Mouse (Mus musculus): ENCODE results near the gene Tmem151b.
A peak's percentile ranks its signal among the peaks of the same experiment; 100 is the strongest.

The Tmem151b gene

DNA sequence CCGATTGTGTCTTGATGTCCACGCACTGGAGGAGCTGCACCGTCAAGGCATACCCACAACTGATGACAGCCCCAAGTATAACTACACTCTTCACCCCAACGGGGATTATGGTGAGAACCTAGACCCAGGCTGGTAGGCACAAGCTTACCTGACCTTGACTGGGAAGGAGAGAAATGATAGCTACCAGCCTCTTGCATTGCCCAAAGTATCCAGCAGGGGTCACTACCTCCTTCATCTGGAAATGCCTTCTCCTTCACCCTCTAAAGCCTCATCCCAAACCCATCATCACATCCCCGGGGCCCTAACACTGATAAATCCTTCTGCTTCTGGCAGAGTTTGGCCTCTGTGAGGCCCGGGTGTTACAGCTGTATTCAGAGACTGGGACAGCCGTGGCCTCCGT is 33.0 kb downstream of the Tmem151b start:
- peak; percentile 6; the same call in 1 of the 2 replicates for ATAC-seq (ENCODE audit: insufficient number of reproducible peaks, low FRiP score, low TSS enrichment)

DNA sequence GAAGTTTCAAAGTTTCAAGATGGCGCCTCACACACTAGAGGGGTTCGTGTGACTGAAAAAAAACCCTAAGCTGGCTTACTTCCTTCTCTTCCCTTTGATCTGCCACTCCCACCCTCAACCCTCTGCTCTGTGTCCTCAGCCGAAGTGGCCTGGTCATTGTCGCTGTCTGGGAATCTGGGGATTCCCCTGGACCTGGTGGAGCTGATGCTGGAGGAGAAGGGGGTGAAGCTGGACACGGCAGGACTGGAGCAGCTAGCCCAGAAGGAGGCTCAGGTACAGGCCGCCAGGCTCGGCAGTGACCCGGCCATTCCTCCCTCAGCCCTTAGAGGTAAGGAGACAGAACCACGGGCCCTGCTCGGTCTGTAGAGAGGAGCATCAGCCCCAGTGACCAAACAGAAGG is 33.7 kb downstream of the Tmem151b start:
- ATAC-seq (ENCODE audit: insufficient number of reproducible peaks, low FRiP score, low TSS enrichment) = no peak

DNA sequence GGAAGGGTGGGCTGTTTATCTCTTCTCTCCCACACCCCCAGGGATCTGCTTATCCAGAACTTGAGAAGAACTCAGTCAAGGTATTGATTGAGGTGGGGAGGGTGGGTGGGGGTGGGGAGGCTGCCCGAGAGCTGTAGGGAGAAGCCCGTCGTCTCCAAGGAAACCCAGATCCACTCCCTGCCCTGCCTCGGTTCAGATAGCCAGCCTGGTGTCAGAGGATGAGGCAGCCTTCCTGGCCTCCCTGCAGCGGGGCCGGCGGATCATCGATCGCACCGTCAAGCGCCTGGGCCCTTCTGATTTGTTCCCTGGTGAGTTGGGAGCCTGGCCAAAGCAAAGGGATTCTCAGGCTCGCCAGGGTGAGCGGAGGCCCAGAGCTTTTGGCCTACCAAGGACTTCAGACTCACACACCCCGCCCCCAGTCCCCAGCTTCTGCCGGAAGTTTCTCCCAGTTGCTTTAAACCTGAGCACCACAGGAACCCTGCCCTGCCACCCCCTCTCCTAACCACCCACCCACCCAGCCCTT is 34.2 kb downstream of the Tmem151b start:
- ATAC-seq (ENCODE audit: insufficient number of reproducible peaks, low FRiP score, low TSS enrichment) = no peak

DNA sequence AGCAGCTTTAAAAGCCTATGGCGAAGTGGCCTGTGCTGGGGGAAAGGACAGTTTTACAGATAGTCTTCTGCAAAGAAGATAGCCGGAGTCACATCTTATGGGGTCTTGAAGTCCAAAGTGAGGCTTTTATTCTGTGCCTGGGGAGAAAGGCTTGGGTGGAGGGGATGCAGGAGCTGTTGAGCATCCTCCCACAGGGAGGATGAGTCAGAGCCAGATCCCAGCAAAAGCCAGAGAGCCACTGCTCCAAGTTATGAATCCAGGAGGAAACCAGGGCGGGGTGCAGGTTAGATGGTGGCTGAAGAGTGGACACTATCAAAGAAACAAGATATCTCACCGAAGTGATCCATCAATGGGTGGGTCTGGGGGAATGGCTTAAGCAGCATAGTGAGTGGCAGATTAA is 37.7 kb downstream of the Tmem151b start:
- no peak for ATAC-seq (ENCODE audit: insufficient number of reproducible peaks, low FRiP score, low TSS enrichment)

DNA sequence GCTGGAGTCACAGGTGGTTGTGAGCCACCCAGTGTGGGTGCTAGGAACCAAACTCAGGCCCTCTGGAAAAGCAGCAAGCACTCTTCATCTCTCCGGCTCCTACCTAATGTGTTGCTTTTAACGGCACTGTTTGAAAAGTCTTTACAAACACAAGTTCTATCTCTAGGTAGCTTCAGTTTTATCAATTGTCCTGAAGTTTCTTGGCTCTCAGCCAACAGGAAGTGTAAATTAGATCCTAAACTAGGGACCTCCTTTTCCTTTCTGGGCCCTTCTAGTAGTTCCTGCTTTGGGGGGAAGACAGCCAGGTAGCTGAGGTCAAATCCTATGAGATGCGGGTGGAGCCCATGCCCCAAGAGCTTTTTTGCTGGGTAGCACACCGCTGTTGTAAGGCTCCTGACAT is 38.6 kb downstream of the Tmem151b start:
- no peak for ATAC-seq (ENCODE audit: insufficient number of reproducible peaks, low FRiP score, low TSS enrichment)

DNA sequence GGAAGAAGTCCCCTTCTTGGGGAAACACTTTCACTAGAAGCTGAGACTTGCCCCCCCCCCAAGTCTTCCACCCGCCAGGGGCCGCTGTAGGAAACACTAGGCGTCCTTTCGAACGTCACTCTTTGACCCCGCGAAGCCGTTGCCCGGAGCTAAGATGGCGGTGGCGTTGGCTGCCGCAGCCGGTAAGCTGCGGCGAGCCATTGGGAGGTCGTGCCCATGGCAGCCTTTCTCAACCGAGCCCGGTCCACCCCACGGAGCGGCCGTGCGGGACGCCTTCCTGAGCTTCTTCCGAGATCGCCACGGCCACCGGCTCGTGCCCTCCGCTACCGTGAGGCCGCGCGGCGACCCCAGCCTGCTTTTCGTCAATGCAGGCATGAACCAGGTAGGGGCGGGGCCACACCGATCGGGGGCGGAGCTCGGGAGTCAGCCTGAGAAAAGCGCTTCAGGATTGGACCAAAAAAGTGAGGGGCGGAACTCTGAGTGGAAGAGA is 42.7 kb downstream of the Tmem151b start, which contains the start of gene Aars2:
Aars2 (plus strand) TSS at position 142 of the 490 bp plus-strand sequence.
- peak; percentile 80 for ATAC-seq (ENCODE audit: insufficient number of reproducible peaks, low FRiP score, low TSS enrichment)

DNA sequence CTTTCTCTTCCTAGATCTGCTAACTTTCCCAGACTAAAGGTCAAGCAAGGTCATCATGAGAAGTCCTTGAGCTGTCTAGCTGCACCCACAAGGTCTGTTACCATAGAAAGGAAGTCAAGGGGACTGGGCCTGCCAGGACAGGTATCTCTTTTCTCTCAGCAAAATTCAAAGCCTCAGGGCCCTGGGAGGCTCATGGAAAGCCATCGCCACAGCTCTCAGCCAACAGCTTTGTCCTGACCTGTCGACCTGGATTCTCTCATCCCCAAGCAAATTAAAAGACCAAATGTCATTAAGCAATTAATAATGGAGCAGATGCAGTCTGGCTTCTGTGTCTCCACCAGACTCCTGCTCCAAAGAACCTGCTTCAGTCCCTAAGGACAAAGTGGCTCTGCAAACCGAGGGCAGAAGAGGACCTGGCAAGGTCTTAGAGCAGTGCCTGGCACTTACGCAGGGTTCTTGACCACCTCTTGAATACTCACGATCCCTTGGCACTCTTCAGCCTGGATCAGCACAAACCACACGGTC is 43.5 kb downstream of the Tmem151b start:
- peak; percentile 18; the same call in 1 of the 2 replicates for ATAC-seq (ENCODE audit: insufficient number of reproducible peaks, low FRiP score, low TSS enrichment)

DNA sequence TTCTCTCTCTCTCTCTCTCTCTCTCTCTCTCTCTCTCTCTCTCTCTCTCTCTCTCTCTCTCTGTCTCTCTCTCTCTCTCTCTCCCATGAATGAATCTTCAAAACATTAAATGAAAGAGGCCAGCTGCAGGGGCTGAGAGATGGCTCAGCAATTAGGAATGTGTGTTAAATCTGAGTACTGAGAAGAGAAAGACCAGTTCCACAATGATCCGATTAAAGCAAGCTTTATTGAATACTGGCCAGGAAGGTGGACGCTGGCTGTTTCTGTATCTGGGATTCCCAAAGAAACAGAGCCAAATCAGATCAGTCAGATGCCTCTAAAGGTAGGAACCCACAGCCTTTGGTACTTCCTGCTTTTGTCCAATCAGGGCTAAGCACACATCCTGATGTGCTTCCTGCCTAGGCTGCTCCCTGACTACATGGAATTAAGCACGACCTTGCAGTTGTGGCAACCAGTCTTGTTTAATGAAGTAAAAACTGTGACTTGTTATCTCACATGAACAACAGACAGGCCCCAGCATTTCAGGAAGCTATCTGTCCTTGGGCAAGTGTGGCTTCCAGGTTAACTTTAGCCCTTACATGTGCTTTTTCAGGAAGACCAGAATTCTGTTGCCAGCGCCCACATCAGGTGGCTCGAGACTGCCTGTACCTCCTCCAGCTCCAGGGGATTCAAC is 46.0 kb downstream of the Tmem151b start:
- ATAC-seq (ENCODE audit: insufficient number of reproducible peaks, low FRiP score, low TSS enrichment) = no peak

DNA sequence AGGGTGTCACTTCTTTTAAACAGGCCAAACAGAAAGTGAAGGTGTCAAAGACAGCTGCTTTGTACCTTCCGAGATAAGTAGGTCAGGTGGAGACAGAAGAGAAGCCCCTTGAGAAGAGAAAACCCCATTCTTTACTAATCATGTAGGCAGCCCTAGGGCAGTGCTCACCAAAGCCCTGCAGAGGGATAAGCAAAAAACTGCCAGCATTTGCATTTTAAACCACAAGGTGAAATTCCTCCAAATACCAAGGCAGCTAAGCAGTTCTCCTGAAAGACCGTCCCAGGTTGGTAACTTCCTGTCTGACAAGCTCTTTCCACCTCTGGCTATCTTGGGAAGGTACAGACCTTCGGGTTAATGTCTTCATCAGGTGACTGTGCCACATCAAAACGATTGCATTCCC is 47.2 kb downstream of the Tmem151b start:
- ATAC-seq (ENCODE audit: insufficient number of reproducible peaks, low FRiP score, low TSS enrichment) = no peak

DNA sequence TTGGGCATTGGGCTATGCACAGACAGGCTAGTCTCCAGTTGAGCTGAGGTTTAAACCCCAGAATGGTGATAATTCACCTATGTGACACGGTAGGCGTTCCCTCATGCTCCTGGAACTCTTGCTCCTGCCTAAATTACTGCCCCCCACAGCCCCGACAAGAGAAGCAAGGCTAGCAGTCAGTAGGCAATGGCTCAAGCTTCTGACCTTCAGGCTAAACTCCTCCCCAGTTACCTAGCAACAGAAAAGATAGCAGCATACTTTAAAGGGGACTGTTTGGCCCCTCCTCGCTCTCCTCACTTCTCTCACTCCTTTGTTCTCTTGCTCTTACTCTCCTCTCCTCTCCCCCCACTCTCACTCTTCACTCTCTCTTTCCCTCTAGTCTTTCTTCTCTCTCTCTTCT is 48.5 kb downstream of the Tmem151b start:
- ATAC-seq (ENCODE audit: insufficient number of reproducible peaks, low FRiP score, low TSS enrichment) = no peak

DNA sequence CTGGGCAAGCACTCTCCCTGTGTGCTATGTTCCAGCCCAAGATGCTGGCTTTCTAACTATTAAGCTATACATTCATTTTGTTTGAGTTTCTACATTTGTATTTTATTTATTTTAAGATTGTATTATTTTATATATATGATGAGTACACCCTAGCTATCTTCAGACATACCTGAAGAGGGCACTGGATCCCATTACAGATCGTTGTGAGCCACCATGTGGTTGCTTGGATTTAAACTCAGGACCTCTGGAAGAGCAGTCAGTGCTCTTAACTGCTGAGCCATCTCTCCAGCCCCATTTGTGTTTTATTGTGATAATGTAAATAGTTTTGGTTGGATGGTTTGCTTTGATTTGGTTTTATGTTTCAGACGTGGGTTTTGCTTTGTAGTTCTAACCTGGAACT is 50.0 kb downstream of the Tmem151b start:
- ATAC-seq (ENCODE audit: insufficient number of reproducible peaks, low FRiP score, low TSS enrichment) = no peak

DNA sequence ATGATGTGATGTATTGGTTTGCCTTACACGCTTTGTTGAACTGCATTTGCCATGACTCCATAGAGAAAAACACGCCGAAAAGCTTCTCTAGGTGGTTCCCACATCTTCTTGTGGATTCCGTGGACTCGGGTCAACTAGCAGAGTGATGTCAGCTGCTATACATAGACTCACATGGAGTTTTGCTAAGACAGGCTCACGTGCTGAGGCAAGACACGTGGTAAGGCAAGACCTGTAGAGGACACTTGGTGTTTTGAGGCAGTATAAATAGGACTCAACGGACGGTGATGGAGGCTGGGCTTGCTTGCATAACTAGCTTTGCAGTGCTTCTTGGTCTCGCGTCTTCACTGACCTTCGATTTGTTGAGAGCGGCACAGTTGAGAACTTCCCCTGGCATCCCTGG is 51.1 kb downstream of the Tmem151b start:
- ATAC-seq (ENCODE audit: insufficient number of reproducible peaks, low FRiP score, low TSS enrichment) = no peak

DNA sequence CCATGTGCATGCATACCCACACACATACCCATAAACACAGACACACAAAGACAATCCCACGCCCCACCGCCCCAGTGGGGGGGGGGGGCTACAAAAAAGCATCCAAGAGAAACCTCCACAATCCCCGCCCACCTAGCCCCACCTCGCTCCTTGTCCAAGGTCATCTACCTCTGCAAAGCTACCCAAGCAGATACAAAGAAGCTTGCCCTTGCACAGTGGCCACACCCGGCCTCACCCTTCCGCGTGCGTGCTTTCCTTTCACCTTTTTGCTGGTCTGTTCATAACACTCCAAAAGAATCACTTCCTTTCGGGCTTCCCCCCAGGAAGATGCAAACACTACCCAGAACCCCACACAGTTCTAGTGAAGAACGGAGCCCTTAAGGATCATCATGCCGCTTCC is 54.1 kb downstream of the Tmem151b start:
- ATAC-seq (ENCODE audit: insufficient number of reproducible peaks, low FRiP score, low TSS enrichment) = no peak

Measured in cerebellum, adult (tissue).